Comparison of ENCODE assay signal across 18 mouse cellular contexts in genomic region chr16:32707111-32707823, GRCm38 (mm10). TPM values are rescaled to one million over a fixed set of nuclear protein-coding genes. Genes with fewer than 3 reads are reported as not detected.
DNase-seq lines count a peak whose midpoint lies in the region; ATAC-seq and TF ChIP-seq lines count a peak whose summit lies in the region.
"Had no signal": no experiment of that assay in that cellular context is flagged by ENCODE, and none has a peak within 500 bp of the region (broad histone marks: within the 10 kb centered on the region; RNA-seq: fewer than 3 reads in every experiment).

No protein-coding gene starts in this region.

- H3K4me2 ChIP-seq in heart, embryonic 12.5 days: peak overlapping the region; percentile 5; the same call in 1 of the 2 replicates
- H3K4me2 ChIP-seq in lung, embryonic 16.5 days (ENCODE audit: low read depth, low read length): no peak overlapping the region
- no peak overlapping the region for H3K4me2 ChIP-seq in lung, postnatal 0 days (replicated peaks; ENCODE audit: low read depth, low read length)
- H3K4me2 ChIP-seq in intestine, postnatal 0 days (replicated peaks; ENCODE audit: low read depth): peak overlapping the region; percentile 44
- no peak overlapping the region for H3K4me2 ChIP-seq in stomach, embryonic 15.5 days
- H3K4me2 ChIP-seq: midbrain, embryonic 15.5 days had no signal

- no peak overlapping the region for H3K4me3 ChIP-seq in heart, embryonic 12.5 days
- no peak overlapping the region for H3K4me3 ChIP-seq in lung, embryonic 16.5 days (ENCODE audit: low read length)
- H3K4me3 ChIP-seq in lung, postnatal 0 days (ENCODE audit: low read depth, low read length): no peak overlapping the region
- H3K4me3 ChIP-seq in intestine, postnatal 0 days (ENCODE audit: low read depth, low read length): no peak overlapping the region; the same call in 1 of the 2 replicates
- H3K4me3 ChIP-seq in stomach, embryonic 15.5 days (replicated peaks): no peak overlapping the region
- H3K4me3 ChIP-seq: midbrain, embryonic 15.5 days had no signal

- H3K9ac ChIP-seq in heart, embryonic 12.5 days: no peak overlapping the region
- H3K9ac ChIP-seq in lung, embryonic 16.5 days (ENCODE audit: low read length): no peak overlapping the region
- no peak overlapping the region for H3K9ac ChIP-seq in lung, postnatal 0 days (replicated peaks; ENCODE audit: low read depth)
- H3K9ac ChIP-seq in intestine, postnatal 0 days (ENCODE audit: low read depth, low read length): no peak overlapping the region
- H3K9ac ChIP-seq in stomach, embryonic 15.5 days: no peak overlapping the region
- H3K9ac ChIP-seq: midbrain, embryonic 15.5 days had no signal

- H3K4me1 ChIP-seq in heart, embryonic 12.5 days (replicated peaks): peaks cover 22% of the 10 kb centered on the region
- H3K4me1 ChIP-seq in lung, embryonic 16.5 days (replicated peaks; ENCODE audit: control insufficient read depth, insufficient read depth, low read length): peaks cover 17% of the 10 kb centered on the region
- peaks cover 4% of the 10 kb centered on the region; the same call in 1 of the 2 replicates for H3K4me1 ChIP-seq in lung, postnatal 0 days (ENCODE audit: insufficient read depth, low read depth, low read length)
- H3K4me1 ChIP-seq in intestine, postnatal 0 days (replicated peaks; ENCODE audit: control insufficient read depth, insufficient read depth, low read length): peaks cover 14% of the 10 kb centered on the region; the same call in 1 of the 2 replicates
- peaks cover 18% of the 10 kb centered on the region; the same call in 1 of the 2 replicates for H3K4me1 ChIP-seq in stomach, embryonic 15.5 days
- H3K4me1 ChIP-seq: midbrain, embryonic 15.5 days had no signal

- no peak for TF ChIP-seq EP300 in lung, postnatal 0 days (IDR thresholded peaks at IDR 0.05)

- no peak for TF ChIP-seq CTCF in lung, postnatal 0 days (IDR thresholded peaks at IDR 0.05)
- TF ChIP-seq CTCF in intestine, postnatal 0 days (IDR thresholded peaks at IDR 0.05; ENCODE audit: low read depth): no peak

- peak; percentile 46; the same call in 1 of the 2 replicates for ATAC-seq in heart, embryonic 12.5 days (ENCODE audit: insufficient number of reproducible peaks, low FRiP score)
- ATAC-seq in lung, embryonic 16.5 days (ENCODE audit: low read depth): no peak
- ATAC-seq in lung, postnatal 0 days: no peak
- peak; percentile 58 for ATAC-seq in intestine, postnatal 0 days
- no peak for ATAC-seq in stomach, embryonic 15.5 days (ENCODE audit: insufficient read depth, low FRiP score, low read depth)
- ATAC-seq: activated CD4-positive, CD25-positive, alpha-beta regulatory T cell, adult 4 months; midbrain, embryonic 15.5 days had no signal

- H3K9me3 ChIP-seq in heart, embryonic 12.5 days (replicated peaks): 0 out of 2 replicates have a peak, but pooled peaks cover 4% of the 10 kb centered on the region
- H3K9me3 ChIP-seq in lung, embryonic 16.5 days (ENCODE audit: control insufficient read depth, low read length): no peaks in the 10 kb centered on the region
- H3K9me3 ChIP-seq in lung, postnatal 0 days (ENCODE audit: low read length): no peaks in the 10 kb centered on the region
- no peaks in the 10 kb centered on the region for H3K9me3 ChIP-seq in intestine, postnatal 0 days (ENCODE audit: control insufficient read depth)
- H3K9me3 ChIP-seq in stomach, embryonic 15.5 days: no peaks in the 10 kb centered on the region
- H3K9me3 ChIP-seq: midbrain, embryonic 15.5 days had no signal

- no peak for DNase-seq in heart, postnatal 25 days (ENCODE audit: low spot score)
- no peak for DNase-seq in lung, postnatal 0 days (ENCODE audit: low spot score)
- no peak for DNase-seq in ovary, postnatal 14 days (ENCODE audit: low spot score)
- no peak for DNase-seq in urinary bladder, postnatal 14 days (ENCODE audit: low spot score)
- DNase-seq: adrenal gland, postnatal 36 days; cerebellum, adult 9-10 months; gastrocnemius, postnatal 36 days; layer of hippocampus, postnatal 36 days; left cerebral cortex, postnatal 4 days; lung, adult 18-20 months; lung, postnatal 4 days had no signal

- 38% methylated on average over 17 of the region's 17 CpGs for WGBS in heart, embryonic 12.5 days
- WGBS in lung, embryonic 16.5 days: 43% methylated on average over 17 of the region's 17 CpGs
- WGBS in lung, postnatal 0 days: 51% methylated on average over 17 of the region's 17 CpGs
- 41% methylated on average over 17 of the region's 17 CpGs for WGBS in intestine, postnatal 0 days
- 54% methylated on average over 17 of the region's 17 CpGs for WGBS in stomach, embryonic 15.5 days

- H3K27me3 ChIP-seq in heart, embryonic 12.5 days (replicated peaks): no peaks in the 10 kb centered on the region
- H3K27me3 ChIP-seq in lung, embryonic 16.5 days (ENCODE audit: control insufficient read depth, insufficient read depth, low read depth, low read length): no peaks in the 10 kb centered on the region
- no peaks in the 10 kb centered on the region for H3K27me3 ChIP-seq in lung, postnatal 0 days (replicated peaks; ENCODE audit: insufficient read depth, low read length)
- no peaks in the 10 kb centered on the region for H3K27me3 ChIP-seq in intestine, postnatal 0 days (replicated peaks; ENCODE audit: control insufficient read depth, insufficient read depth, low read length)
- no peaks in the 10 kb centered on the region for H3K27me3 ChIP-seq in stomach, embryonic 15.5 days (replicated peaks)
- H3K27me3 ChIP-seq: midbrain, embryonic 15.5 days had no signal

- intact Hi-C loops in heart, postnatal 25 days (cut with DNase I): loop anchor here (5.0 to 10.0 kb wide), 2 partner anchors 100 to 178 kb away; no protein-coding TSS in a partner anchor

- no peaks in the 10 kb centered on the region for H3K36me3 ChIP-seq in heart, embryonic 12.5 days
- H3K36me3 ChIP-seq in lung, embryonic 16.5 days (ENCODE audit: control insufficient read depth, insufficient read depth, low read length): no peaks in the 10 kb centered on the region
- no peaks in the 10 kb centered on the region for H3K36me3 ChIP-seq in lung, postnatal 0 days (ENCODE audit: insufficient read depth, low read length)
- H3K36me3 ChIP-seq in intestine, postnatal 0 days (ENCODE audit: control insufficient read depth, insufficient read depth): no peaks in the 10 kb centered on the region
- no peaks in the 10 kb centered on the region for H3K36me3 ChIP-seq in stomach, embryonic 15.5 days
- H3K36me3 ChIP-seq: midbrain, embryonic 15.5 days had no signal

- no peak overlapping the region for H3K27ac ChIP-seq in heart, embryonic 12.5 days (ENCODE audit: poor library complexity, severe bottlenecking)
- 0 out of 2 replicates have a peak overlapping the region, but pooled peaks have one; percentile 2 for H3K27ac ChIP-seq in lung, embryonic 16.5 days (ENCODE audit: low read length)
- no peak overlapping the region for H3K27ac ChIP-seq in lung, postnatal 0 days (ENCODE audit: low read length)
- peak overlapping the region; percentile 80 for H3K27ac ChIP-seq in intestine, postnatal 0 days (ENCODE audit: low read depth, low read length)
- H3K27ac ChIP-seq in stomach, embryonic 15.5 days: peak overlapping the region; percentile 61
- H3K27ac ChIP-seq: midbrain, embryonic 15.5 days had no signal

RNA-seq across cellular contexts. Expression of gene Muc4, which starts 28.4 kb away (rescaled TPM):
- polyA plus RNA-seq in heart, embryonic 12.5 days (2016; fragmentation: Nextera tagmentation; extraction: Ambion mirVana): 0.13 and 0.17 TPM in 2 replicates
- under 1 TPM; 0.08 to 0.10 TPM for total RNA-seq in heart, postnatal 25 days (2021)
- 1.6 and 3.4 TPM in 2 replicates for polyA plus RNA-seq in lung, embryonic 16.5 days (2015; fragmentation: Nextera tagmentation; extraction: Ambion mirVana)
- 4.1 and 5.4 TPM in 2 replicates for polyA plus RNA-seq in lung, postnatal 0 days (2015; fragmentation: Nextera tagmentation; extraction: Ambion mirVana)
- 0.95 and 1.0 TPM in 2 replicates for polyA plus RNA-seq in intestine, postnatal 0 days (2015; fragmentation: Nextera tagmentation; extraction: Ambion mirVana)
- 6.4 and 7.3 TPM in 2 replicates for polyA plus RNA-seq in stomach, embryonic 15.5 days (2015; fragmentation: Nextera tagmentation; extraction: Ambion mirVana)
- total RNA-seq: adrenal gland, postnatal 36 days; layer of hippocampus, postnatal 36 days; left cerebral cortex, postnatal 4 days had no signal
- polyA plus RNA-seq: activated CD4-positive, CD25-positive, alpha-beta regulatory T cell, adult 4 months; heart, embryonic 14.5 days; midbrain, embryonic 15.5 days had no signal

Comparison
In these comparisons a context has a peak if more than half of its experiments do, and no peak if none do; other contexts are left out.
1. H3K27ac ChIP-seq: peak in lung, embryonic 16.5 days (single experiment), intestine, postnatal 0 days (single experiment) and stomach, embryonic 15.5 days (single experiment); none in heart, embryonic 12.5 days (single experiment) and lung, postnatal 0 days (single experiment).
2. ATAC-seq: peak in heart, embryonic 12.5 days (single experiment) and intestine, postnatal 0 days (single experiment); none in lung, embryonic 16.5 days (single experiment), lung, postnatal 0 days (single experiment) and stomach, embryonic 15.5 days (single experiment).
3. H3K4me2 ChIP-seq: peak in heart, embryonic 12.5 days (single experiment) and intestine, postnatal 0 days (single experiment); none in lung, embryonic 16.5 days (single experiment), lung, postnatal 0 days (single experiment) and stomach, embryonic 15.5 days (single experiment).